Mouse (Mus musculus): ENCODE data around the gene Trp53i11. TPM values are rescaled to one million over a fixed set of nuclear protein-coding genes. Genes with fewer than 3 reads are reported as not detected.
A peak's percentile ranks its signal among the peaks of the same experiment; 100 is the strongest.

Gene Trp53i11
- polyA plus RNA-seq, 1 experiment from 2014 or later: 5.8 TPM

DNA sequence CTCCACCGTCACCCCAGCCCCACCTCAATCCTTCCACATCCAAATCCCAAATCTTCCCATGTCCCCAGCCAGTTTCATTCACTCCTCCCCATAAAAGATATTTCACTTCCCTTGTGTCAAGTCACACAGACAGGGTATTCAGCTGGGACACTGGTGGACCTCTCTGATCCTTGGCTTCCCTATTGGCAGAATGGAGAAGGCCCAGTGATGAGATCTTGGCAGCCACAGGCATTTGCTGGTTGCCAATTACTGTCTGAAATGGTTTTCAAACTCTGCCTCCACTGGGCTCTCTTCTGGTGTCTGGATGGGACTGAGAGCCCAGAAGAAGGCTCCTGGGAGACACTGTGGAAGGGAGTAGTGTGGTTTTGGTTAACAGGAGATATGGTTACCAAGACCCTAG is 33.5 kb upstream of the Trp53i11 start:
- H3K4me1 ChIP-seq (ENCODE audit: control insufficient read depth, low read depth, low read length): no peaks in the 10 kb centered on the region
- H3K27me3 ChIP-seq (ENCODE audit: control insufficient read depth, insufficient read depth, low read depth, low read length): no peaks in the 10 kb centered on the region
- no peak overlapping the region for H3K27ac ChIP-seq (ENCODE audit: low read length)
- 63% methylated on average over 1 of the region's 1 CpGs for WGBS (ENCODE audit: insufficient replicate concordance)
- H3K9ac ChIP-seq (ENCODE audit: low read depth, low read length): no peak overlapping the region
- no peaks in the 10 kb centered on the region for H3K36me3 ChIP-seq (ENCODE audit: control insufficient read depth, insufficient read depth)
- no peaks in the 10 kb centered on the region for H3K9me3 ChIP-seq (replicated peaks; ENCODE audit: control insufficient read depth, low read length)
- H3K4me3 ChIP-seq (ENCODE audit: low read depth, low read length): no peak overlapping the region
- no peak overlapping the region for H3K4me2 ChIP-seq (ENCODE audit: low read depth, low read length)
- no peak for ATAC-seq (ENCODE audit: low read depth)

DNA sequence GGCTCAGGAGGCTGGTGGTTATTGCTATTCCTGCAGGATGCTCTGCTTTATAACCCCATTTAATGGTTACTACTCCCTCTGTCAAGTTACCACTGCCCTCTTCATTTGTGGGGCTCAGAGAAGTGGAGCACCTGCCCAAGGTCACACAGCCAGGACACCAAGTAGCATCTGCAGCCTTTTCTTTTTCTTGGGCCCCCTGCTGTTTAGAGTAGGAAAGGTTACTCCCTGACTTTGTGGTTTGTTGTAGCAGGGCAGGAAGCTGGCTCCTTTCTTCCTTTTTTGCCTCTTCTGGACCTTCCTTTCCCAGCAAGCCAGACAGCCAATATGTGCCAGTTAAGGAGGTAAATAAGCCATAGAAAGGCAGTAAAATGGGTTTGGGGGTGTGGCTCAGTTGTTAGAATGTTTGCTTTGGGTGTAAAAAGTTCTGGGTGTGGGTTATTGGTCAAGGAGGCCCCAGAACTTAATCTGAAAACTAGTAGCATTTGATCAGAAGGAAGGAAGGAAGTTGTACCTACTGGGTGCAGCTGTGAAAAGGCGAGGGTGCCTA is 32.8 kb upstream of the Trp53i11 start:
- H3K4me2 ChIP-seq (ENCODE audit: low read depth, low read length): no peak overlapping the region
- H3K27ac ChIP-seq (ENCODE audit: low read length): no peak overlapping the region
- 9% methylated on average over 1 of the region's 1 CpGs for WGBS (ENCODE audit: insufficient replicate concordance)
- H3K4me1 ChIP-seq (ENCODE audit: control insufficient read depth, low read depth, low read length): no peaks in the 10 kb centered on the region
- H3K4me3 ChIP-seq (ENCODE audit: low read depth, low read length): no peak overlapping the region
- no peaks in the 10 kb centered on the region for H3K36me3 ChIP-seq (ENCODE audit: control insufficient read depth, insufficient read depth)
- no peaks in the 10 kb centered on the region for H3K9me3 ChIP-seq (replicated peaks; ENCODE audit: control insufficient read depth, low read length)
- H3K27me3 ChIP-seq (ENCODE audit: control insufficient read depth, insufficient read depth, low read depth, low read length): no peaks in the 10 kb centered on the region
- no peak overlapping the region for H3K9ac ChIP-seq (ENCODE audit: low read depth, low read length)
- no peak for ATAC-seq (ENCODE audit: low read depth)

DNA sequence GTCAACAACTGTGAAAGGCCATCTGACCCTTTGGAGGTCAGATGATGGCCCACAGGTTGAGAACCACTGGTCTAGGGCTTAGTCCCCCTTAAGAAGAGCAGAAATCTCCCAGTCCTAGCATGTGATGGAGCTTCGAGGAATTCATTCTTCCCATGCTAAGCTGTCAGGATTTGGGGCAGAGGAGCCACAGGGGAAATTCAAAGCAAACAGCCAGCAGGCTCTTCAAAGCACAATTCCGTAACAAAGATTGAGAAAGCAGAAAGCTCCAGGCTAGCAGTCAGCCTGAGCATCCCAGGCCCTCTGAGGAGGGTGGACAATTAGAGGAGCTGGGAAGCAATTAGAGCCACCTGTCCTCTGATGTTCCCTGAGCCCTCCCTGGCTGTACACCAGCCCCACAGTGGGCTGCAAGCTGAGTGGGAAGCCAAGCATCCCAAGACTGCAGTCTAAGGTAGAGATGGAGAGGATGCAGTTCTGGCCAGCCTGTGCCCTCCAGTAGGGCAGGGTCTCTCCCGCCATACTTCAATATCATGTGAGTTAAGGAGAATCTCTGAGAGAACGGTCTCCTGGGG is 26.8 kb upstream of the Trp53i11 start:
- Histone ChIP-seq H3K4me3 (ENCODE audit: low read depth, low read length) (no peak overlapping the region), H3K9ac (ENCODE audit: low read depth, low read length) (no peak overlapping the region), H3K27ac (ENCODE audit: low read length) (no peak overlapping the region), H3K9me3 (replicated peaks; ENCODE audit: control insufficient read depth, low read length) (no peaks in the 10 kb centered on the region), H3K27me3 (ENCODE audit: control insufficient read depth, insufficient read depth, low read depth, low read length) (no peaks in the 10 kb centered on the region), H3K36me3 (ENCODE audit: control insufficient read depth, insufficient read depth) (no peaks in the 10 kb centered on the region), H3K4me2 (ENCODE audit: low read depth, low read length) (no peak overlapping the region), H3K4me1 (ENCODE audit: control insufficient read depth, low read depth, low read length) (no peaks in the 10 kb centered on the region)
- no peak for ATAC-seq (ENCODE audit: low read depth)
- 52% methylated on average over 4 of the region's 4 CpGs for WGBS (ENCODE audit: insufficient replicate concordance)

DNA sequence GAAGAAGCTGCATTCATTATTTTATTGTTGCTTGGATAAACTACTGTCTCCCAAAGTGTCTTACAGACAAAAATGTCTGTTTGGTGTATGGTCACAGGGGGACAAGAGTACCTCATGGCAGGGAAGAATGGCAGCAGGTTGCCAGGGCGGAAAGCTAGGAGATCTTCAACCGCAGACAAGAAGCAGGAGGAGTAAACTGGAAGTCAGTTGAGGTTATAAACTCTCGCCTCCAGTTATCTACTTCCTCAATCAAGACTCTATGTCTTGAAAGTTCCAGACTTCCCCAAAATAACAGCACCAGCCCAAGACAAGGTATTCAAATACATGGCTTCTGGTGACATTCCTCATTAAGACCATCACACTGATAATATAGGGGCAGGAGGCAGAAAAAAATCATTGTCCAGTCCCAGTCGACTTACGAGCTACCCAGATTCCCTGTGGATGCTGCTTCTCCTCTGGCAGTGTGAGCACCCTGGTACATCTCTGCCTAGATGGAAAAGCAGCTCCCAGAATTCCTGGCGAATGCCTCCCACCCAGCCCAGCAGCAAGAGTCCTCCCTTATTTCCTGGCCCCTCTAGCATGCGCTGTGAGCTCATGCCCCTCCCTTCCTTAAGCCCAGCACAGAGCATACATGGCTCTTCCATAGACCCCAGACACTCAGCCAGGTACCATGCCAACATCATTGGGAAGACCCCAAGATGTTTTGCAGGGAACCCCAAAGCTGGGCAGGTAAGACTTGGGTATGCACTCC is 25.3 kb upstream of the Trp53i11 start:
- Histone ChIP-seq H3K4me3 (ENCODE audit: low read depth, low read length) (no peak overlapping the region), H3K36me3 (ENCODE audit: control insufficient read depth, insufficient read depth) (no peaks in the 10 kb centered on the region), H3K27me3 (ENCODE audit: control insufficient read depth, insufficient read depth, low read depth, low read length) (no peaks in the 10 kb centered on the region), H3K9me3 (replicated peaks; ENCODE audit: control insufficient read depth, low read length) (no peaks in the 10 kb centered on the region), H3K27ac (ENCODE audit: low read length) (no peak overlapping the region), H3K4me2 (ENCODE audit: low read depth, low read length) (no peak overlapping the region), H3K9ac (ENCODE audit: low read depth, low read length) (no peak overlapping the region), H3K4me1 (ENCODE audit: control insufficient read depth, low read depth, low read length) (no peaks in the 10 kb centered on the region)
- ATAC-seq (ENCODE audit: low read depth): no peak
- WGBS (ENCODE audit: insufficient replicate concordance): 12% methylated on average over 7 of the region's 7 CpGs

DNA sequence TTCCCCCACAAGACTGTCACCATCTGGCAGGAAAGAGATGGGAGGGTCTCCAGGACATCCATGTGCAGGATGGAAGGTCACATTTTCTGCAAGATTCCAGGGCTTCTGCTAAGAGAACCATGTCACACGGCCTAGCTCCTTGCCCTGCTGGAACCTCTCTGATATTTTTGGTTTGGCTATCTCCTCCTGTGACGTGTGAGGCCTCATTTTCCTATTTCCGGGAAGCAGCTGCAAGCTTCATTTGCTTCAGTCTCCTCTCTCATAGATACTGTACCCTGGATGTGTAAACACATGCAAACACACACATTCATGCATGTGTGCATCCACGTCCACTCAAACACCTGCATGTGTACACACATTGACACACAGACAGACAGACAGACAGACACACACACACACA is 24.6 kb upstream of the Trp53i11 start:
- Histone ChIP-seq H3K36me3 (ENCODE audit: control insufficient read depth, insufficient read depth) (no peaks in the 10 kb centered on the region), H3K4me1 (ENCODE audit: control insufficient read depth, low read depth, low read length) (no peaks in the 10 kb centered on the region), H3K4me3 (ENCODE audit: low read depth, low read length) (no peak overlapping the region), H3K27ac (ENCODE audit: low read length) (no peak overlapping the region), H3K27me3 (ENCODE audit: control insufficient read depth, insufficient read depth, low read depth, low read length) (no peaks in the 10 kb centered on the region), H3K9me3 (replicated peaks; ENCODE audit: control insufficient read depth, low read length) (no peaks in the 10 kb centered on the region), H3K9ac (ENCODE audit: low read depth, low read length) (no peak overlapping the region), H3K4me2 (ENCODE audit: low read depth, low read length) (no peak overlapping the region)
- 0 out of 2 replicates have a peak, but pooled peaks have one; percentile 19 for ATAC-seq (ENCODE audit: low read depth)
- WGBS (ENCODE audit: insufficient replicate concordance): 29% methylated on average over 4 of the region's 4 CpGs

DNA sequence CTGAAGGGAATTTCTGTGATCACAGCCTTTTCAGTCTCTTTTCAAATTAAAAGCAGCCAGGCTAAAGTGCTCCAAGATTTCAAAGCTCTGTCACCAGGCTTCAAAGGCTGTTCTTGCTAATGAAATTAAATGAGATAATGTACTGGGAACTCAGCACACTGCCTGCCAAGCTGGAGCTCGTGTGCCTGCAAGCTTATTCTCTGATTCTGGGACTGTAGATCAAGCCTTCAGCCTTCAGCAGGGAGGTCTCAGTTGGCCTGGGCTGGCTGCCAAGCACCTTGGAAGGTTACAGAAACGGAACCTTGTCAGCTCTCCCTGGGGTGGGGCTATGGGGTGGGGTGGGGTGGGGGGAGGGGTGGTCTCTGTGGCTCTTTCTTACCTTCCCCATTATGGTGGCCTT is 24.0 kb upstream of the Trp53i11 start:
- no peaks in the 10 kb centered on the region for H3K36me3 ChIP-seq (ENCODE audit: control insufficient read depth, insufficient read depth)
- no peaks in the 10 kb centered on the region for H3K27me3 ChIP-seq (ENCODE audit: control insufficient read depth, insufficient read depth, low read depth, low read length)
- H3K9ac ChIP-seq (ENCODE audit: low read depth, low read length): no peak overlapping the region
- no peaks in the 10 kb centered on the region for H3K9me3 ChIP-seq (replicated peaks; ENCODE audit: control insufficient read depth, low read length)
- no peak for ATAC-seq (ENCODE audit: low read depth)
- H3K4me3 ChIP-seq (ENCODE audit: low read depth, low read length): no peak overlapping the region
- H3K27ac ChIP-seq (ENCODE audit: low read length): no peak overlapping the region
- WGBS (ENCODE audit: insufficient replicate concordance): 11% methylated on average over 2 of the region's 2 CpGs
- no peaks in the 10 kb centered on the region for H3K4me1 ChIP-seq (ENCODE audit: control insufficient read depth, low read depth, low read length)
- H3K4me2 ChIP-seq (ENCODE audit: low read depth, low read length): no peak overlapping the region

DNA sequence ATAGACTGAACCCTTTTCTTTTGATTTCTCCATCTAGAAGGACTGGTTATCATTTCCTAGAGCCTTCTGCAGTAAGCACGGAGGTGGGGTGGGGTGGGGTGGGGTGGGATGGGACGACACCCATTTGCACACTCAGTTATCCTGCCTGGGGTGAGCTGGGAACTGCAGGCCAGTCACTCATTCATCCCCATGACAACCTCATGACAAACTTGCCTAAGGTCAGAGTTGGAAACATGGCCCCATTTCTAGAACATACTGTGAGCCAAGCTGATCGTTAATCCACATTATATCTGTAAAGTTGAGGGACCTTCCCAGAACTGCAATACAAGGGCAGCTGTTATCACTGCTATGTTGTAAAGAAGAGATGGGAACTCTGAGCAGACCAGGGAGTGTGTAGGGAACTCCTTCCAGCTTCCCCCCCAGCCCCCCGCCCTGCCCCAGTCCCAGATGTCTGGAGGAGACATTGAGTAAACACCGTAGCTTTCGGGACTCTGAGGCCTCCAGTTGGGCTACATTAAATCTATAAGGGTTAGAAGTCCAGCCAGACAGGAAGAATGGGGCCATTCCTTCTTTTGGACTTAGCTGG is 23.5 kb upstream of the Trp53i11 start:
- 54% methylated on average over 6 of the region's 6 CpGs for whole genome bisulfite sequencing (ENCODE audit: insufficient replicate concordance)
- no peak overlapping the region for H3K4me3 ChIP-seq (ENCODE audit: low read depth, low read length)
- H3K27ac ChIP-seq (ENCODE audit: low read length): no peak overlapping the region
- no peaks in the 10 kb centered on the region for H3K36me3 ChIP-seq (ENCODE audit: control insufficient read depth, insufficient read depth)
- no peaks in the 10 kb centered on the region for H3K4me1 ChIP-seq (ENCODE audit: control insufficient read depth, low read depth, low read length)
- no peak for ATAC-seq (ENCODE audit: low read depth)
- H3K9me3 ChIP-seq (replicated peaks; ENCODE audit: control insufficient read depth, low read length): no peaks in the 10 kb centered on the region
- no peak overlapping the region for H3K9ac ChIP-seq (ENCODE audit: low read depth, low read length)
- no peak overlapping the region for H3K4me2 ChIP-seq (ENCODE audit: low read depth, low read length)
- H3K27me3 ChIP-seq (ENCODE audit: control insufficient read depth, insufficient read depth, low read depth, low read length): no peaks in the 10 kb centered on the region

DNA sequence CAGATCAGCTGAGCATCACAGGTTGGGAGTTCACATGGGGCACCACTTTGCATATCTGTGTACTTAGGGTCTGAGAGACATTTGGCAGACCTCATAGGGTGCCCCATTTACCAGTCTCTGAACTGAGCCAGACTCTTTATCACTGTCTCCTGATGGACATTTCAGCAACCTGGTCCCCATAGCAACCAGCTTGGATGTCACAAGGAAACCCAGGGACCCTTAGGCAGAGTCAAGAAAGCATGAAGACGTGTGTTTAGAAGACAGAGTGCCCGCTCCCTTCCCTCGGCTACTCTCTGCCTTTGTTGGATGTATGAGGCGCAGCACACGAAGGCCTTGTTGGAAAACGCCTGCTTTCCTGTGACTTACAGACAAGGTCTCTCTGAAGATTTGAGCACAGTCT is 21.1 kb upstream of the Trp53i11 start:
- Histone ChIP-seq H3K27ac (ENCODE audit: low read length) (no peak overlapping the region), H3K4me2 (ENCODE audit: low read depth, low read length) (no peak overlapping the region), H3K9ac (ENCODE audit: low read depth, low read length) (no peak overlapping the region), H3K36me3 (ENCODE audit: control insufficient read depth, insufficient read depth) (no peaks in the 10 kb centered on the region), H3K4me3 (ENCODE audit: low read depth, low read length) (no peak overlapping the region), H3K4me1 (ENCODE audit: control insufficient read depth, low read depth, low read length) (no peaks in the 10 kb centered on the region), H3K9me3 (replicated peaks; ENCODE audit: control insufficient read depth, low read length) (no peaks in the 10 kb centered on the region), H3K27me3 (ENCODE audit: control insufficient read depth, insufficient read depth, low read depth, low read length) (no peaks in the 10 kb centered on the region)
- WGBS (ENCODE audit: insufficient replicate concordance): 58% methylated on average over 6 of the region's 6 CpGs
- no peak for ATAC-seq (ENCODE audit: low read depth)
